Comparison of ENCODE assay signal across 28 mouse cellular contexts in the genomic region with DNA sequence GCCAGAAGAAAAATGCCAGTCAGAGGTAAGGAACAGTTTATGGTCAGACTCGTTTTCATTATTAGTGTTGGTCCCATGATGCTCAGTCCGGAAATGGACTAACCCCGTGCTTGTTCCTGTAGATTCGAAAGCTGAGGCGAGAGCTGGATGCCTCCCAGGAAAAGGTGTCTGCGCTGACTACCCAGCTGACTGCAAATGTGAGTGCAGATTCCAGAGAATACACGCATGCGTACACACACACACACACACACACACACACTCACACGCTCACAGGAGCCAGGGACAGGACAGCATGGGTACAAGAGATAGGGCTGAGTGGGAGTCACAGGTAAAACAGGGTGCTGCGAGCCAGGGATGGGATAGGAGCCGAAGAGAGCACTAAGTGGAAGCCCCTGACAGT.
DNase-seq lines count a peak whose midpoint lies in the region; ATAC-seq and TF ChIP-seq lines count a peak whose summit lies in the region.
"Had no signal": no experiment of that assay in that cellular context is flagged by ENCODE, and none has a peak within 500 bp of the region (broad histone marks: within the 10 kb centered on the region; RNA-seq: fewer than 3 reads in every experiment).

No protein-coding gene starts in this region.

- H3K9me3 ChIP-seq in heart, embryonic 10.5 days = no peaks in the 10 kb centered on the region
- H3K9me3 ChIP-seq in heart, embryonic 15.5 days (replicated peaks) = no peaks in the 10 kb centered on the region
- H3K9me3 ChIP-seq: embryonic facial prominence, embryonic 13.5 days; forebrain, embryonic 10.5 days; forebrain, embryonic 15.5 days; midbrain, embryonic 10.5 days; midbrain, embryonic 15.5 days; neural tube, embryonic 15.5 days; stomach, embryonic 15.5 days had no signal

- intact Hi-C loops in heart, postnatal 25 days (cut with DNase I) = no loop called here
- intact Hi-C loops in left cerebral cortex, adult 2 months (cut with DNase I) = loop anchor here (10.0 kb wide), 1 partner anchor 310 kb away; no protein-coding TSS in a partner anchor
- intact Hi-C loops in left cerebral cortex, postnatal 4 days (cut with DNase I) = no loop called here

- H3K4me3 ChIP-seq in heart, embryonic 10.5 days = no peak overlapping the region
- no peak overlapping the region for H3K4me3 ChIP-seq in heart, embryonic 15.5 days
- H3K4me3 ChIP-seq in left cerebral cortex, adult 2 months = no peak overlapping the region
- no peak overlapping the region for H3K4me3 ChIP-seq in olfactory bulb, adult 2 months (ENCODE audit: insufficient read depth, low read depth, low read length)
- H3K4me3 ChIP-seq in thymus, adult 2 months (ENCODE audit: control insufficient read depth, insufficient read depth, low read length) = no peak overlapping the region
- H3K4me3 ChIP-seq: embryonic facial prominence, embryonic 13.5 days; forebrain, embryonic 10.5 days; forebrain, embryonic 15.5 days; midbrain, embryonic 10.5 days; midbrain, embryonic 15.5 days; neural tube, embryonic 15.5 days; stomach, embryonic 15.5 days had no signal

- no peak overlapping the region for H3K4me2 ChIP-seq in heart, embryonic 15.5 days
- H3K4me2 ChIP-seq: embryonic facial prominence, embryonic 13.5 days; forebrain, embryonic 15.5 days; midbrain, embryonic 15.5 days; neural tube, embryonic 15.5 days; stomach, embryonic 15.5 days had no signal

- ATAC-seq in heart, embryonic 15.5 days (replicated peaks; ENCODE audit: insufficient number of reproducible peaks, insufficient read depth, low FRiP score, low read depth) = no peak
- ATAC-seq: forebrain, embryonic 15.5 days; intestine, embryonic 16.5 days; midbrain, embryonic 15.5 days; Patski had no signal

- peaks cover 86% of the 10 kb centered on the region for H3K36me3 ChIP-seq in heart, embryonic 10.5 days
- H3K36me3 ChIP-seq in heart, embryonic 15.5 days = peaks cover 36% of the 10 kb centered on the region
- no peaks in the 10 kb centered on the region for H3K36me3 ChIP-seq in thymus, adult 2 months (ENCODE audit: control insufficient read depth, insufficient read depth, low read length)

- peaks cover 47% of the 10 kb centered on the region for H3K4me1 ChIP-seq in heart, embryonic 10.5 days
- peaks cover 56% of the 10 kb centered on the region for H3K4me1 ChIP-seq in heart, embryonic 15.5 days (replicated peaks)
- H3K4me1 ChIP-seq in olfactory bulb, adult 2 months (ENCODE audit: control insufficient read depth, insufficient read depth, low read length) = peaks cover 48% of the 10 kb centered on the region
- no peaks in the 10 kb centered on the region for H3K4me1 ChIP-seq in thymus, adult 2 months (replicated peaks; ENCODE audit: control insufficient read depth, insufficient read depth, low read length)
- H3K4me1 ChIP-seq: forebrain, embryonic 15.5 days; midbrain, embryonic 15.5 days; stomach, embryonic 15.5 days had no signal

- H3K9ac ChIP-seq in heart, embryonic 15.5 days = no peak overlapping the region
- H3K9ac ChIP-seq: embryonic facial prominence, embryonic 13.5 days; forebrain, embryonic 15.5 days; liver, embryonic 14.5 days; midbrain, embryonic 15.5 days; neural tube, embryonic 15.5 days; stomach, embryonic 15.5 days had no signal

- H3K27me3 ChIP-seq in heart, embryonic 10.5 days (ENCODE audit: insufficient read depth, poor library complexity, severe bottlenecking) = no peaks in the 10 kb centered on the region
- no peaks in the 10 kb centered on the region for H3K27me3 ChIP-seq in heart, embryonic 15.5 days
- no peaks in the 10 kb centered on the region for H3K27me3 ChIP-seq in thymus, adult 2 months (ENCODE audit: control insufficient read depth, insufficient read depth, low read length)
- H3K27me3 ChIP-seq: embryonic facial prominence, embryonic 13.5 days; forebrain, embryonic 15.5 days; midbrain, embryonic 15.5 days; neural tube, embryonic 15.5 days; Patski; stomach, embryonic 15.5 days had no signal

- no peak for TF ChIP-seq CTCF in left cerebral cortex, adult 2 months (IDR thresholded peaks at IDR 0.05)
- TF ChIP-seq CTCF in olfactory bulb, adult 2 months (IDR thresholded peaks at IDR 0.05; ENCODE audit: insufficient read depth, low read depth, low read length) = no peak
- TF ChIP-seq CTCF in thymus, adult 2 months (IDR thresholded peaks at IDR 0.05; ENCODE audit: borderline replicate concordance, control insufficient read depth, extremely low read depth, insufficient read depth, low read length, poor library complexity) = no peak

- 0 out of 2 replicates have a peak overlapping the region, but pooled peaks have one; percentile 26 for H3K27ac ChIP-seq in heart, embryonic 10.5 days
- peak overlapping the region; percentile 61 for H3K27ac ChIP-seq in heart, embryonic 15.5 days
- H3K27ac ChIP-seq in left cerebral cortex, adult 2 months = peak overlapping the region; percentile 81
- 0 out of 2 replicates have a peak overlapping the region, but pooled peaks have one; percentile 27 for H3K27ac ChIP-seq in olfactory bulb, adult 2 months (ENCODE audit: insufficient read depth, low read depth, low read length)
- no peak overlapping the region for H3K27ac ChIP-seq in thymus, adult 2 months (ENCODE audit: control insufficient read depth, insufficient read depth, low read length)
- H3K27ac ChIP-seq: embryonic facial prominence, embryonic 13.5 days; forebrain, embryonic 10.5 days; forebrain, embryonic 15.5 days; liver, embryonic 14.5 days; midbrain, embryonic 10.5 days; midbrain, embryonic 15.5 days; neural tube, embryonic 15.5 days; stomach, embryonic 15.5 days had no signal

- no peak for DNase-seq in heart, embryonic 10.5 days (ENCODE audit: low spot score)
- DNase-seq in heart, postnatal 25 days (ENCODE audit: low spot score) = no peak
- no peak for DNase-seq in heart, adult 9 months (ENCODE audit: low spot score in 2 of 2)
- DNase-seq in left cerebral cortex, adult 2 months (ENCODE audit: extremely low spot score in 1 of 2, low spot score in 2 of 2) = no peak
- DNase-seq in left cerebral cortex, postnatal 4 days = no peak
- DNase-seq in thymus, adult 2 months = no peak
- DNase-seq: adrenal gland, postnatal 10 days; cerebellum, adult 11-12 months; cerebellum, adult 9-11 months; kidney, adult 8-10 months; kidney, postnatal 14 days; liver; lung, adult 2 months; lung, postnatal 10 days; right cerebral cortex, postnatal 25 days; thymus, postnatal 14 days had no signal

- TF ChIP-seq POLR2A in olfactory bulb, adult 2 months (IDR thresholded peaks at IDR 0.05; ENCODE audit: insufficient read depth, low read depth, low read length) = no peak
- TF ChIP-seq POLR2A in thymus, adult 2 months (IDR thresholded peaks at IDR 0.05; ENCODE audit: control insufficient read depth, extremely low read depth, insufficient read depth, low read length, poor library complexity) = no peak

- 81% methylated on average over 11 of the region's 11 CpGs for WGBS in heart, embryonic 10.5 days
- 71% methylated on average over 11 of the region's 11 CpGs for WGBS in heart, embryonic 15.5 days
- 77% methylated on average over 11 of the region's 11 CpGs for WGBS in olfactory bulb, adult 2 months
- 94% methylated on average over 11 of the region's 11 CpGs for WGBS in thymus, adult 2 months
